ENCODE assay signal across 9 mouse cellular contexts in genomic region chr1:194885687-194886077, GRCm38 (mm10). TPM values are rescaled to one million over a fixed set of nuclear protein-coding genes. Genes with fewer than 3 reads are reported as not detected.
DNase-seq lines count a peak whose midpoint lies in the region; ATAC-seq lines count a peak whose summit lies in the region.
"Had no signal": no experiment of that assay in that cellular context is flagged by ENCODE, and none has a peak within 500 bp of the region (broad histone marks: within the 10 kb centered on the region; RNA-seq: fewer than 3 reads in every experiment).

No protein-coding gene starts in this region.

- DNase-seq in kidney, postnatal 10 days = peak; percentile 45
- peak; percentile 73 to 77 for DNase-seq in cerebellum, postnatal 36 days
- peak; percentile 63 to 69 for DNase-seq in lung, adult 18-20 months
- no peak for DNase-seq in spleen, postnatal 14 days (ENCODE audit: low spot score in 2 of 2)
- no peak for DNase-seq in midbrain, embryonic 14.5 days

- ATAC-seq in kidney, embryonic 15.5 days (replicated peaks; ENCODE audit: low FRiP score) = no peak
- ATAC-seq in heart, embryonic 14.5 days (ENCODE audit: insufficient number of reproducible peaks, insufficient read depth, low FRiP score, low read depth) = peak; percentile 86
- no peak for ATAC-seq in stomach, embryonic 16.5 days (ENCODE audit: insufficient read depth, low FRiP score)
- no peak for ATAC-seq in midbrain, embryonic 14.5 days (ENCODE audit: low FRiP score, low TSS enrichment)

- no peaks in the 10 kb centered on the region for H3K9me3 ChIP-seq in kidney, embryonic 15.5 days (replicated peaks)
- no peaks in the 10 kb centered on the region for H3K9me3 ChIP-seq in heart, embryonic 14.5 days (ENCODE audit: control insufficient read depth, low read length)
- H3K9me3 ChIP-seq in stomach, embryonic 16.5 days (replicated peaks; ENCODE audit: control insufficient read depth, low read length) = no peaks in the 10 kb centered on the region
- no peaks in the 10 kb centered on the region for H3K9me3 ChIP-seq in midbrain, embryonic 14.5 days (ENCODE audit: control insufficient read depth, low read length)

- H3K27ac ChIP-seq in kidney, embryonic 15.5 days = no peak overlapping the region
- peak overlapping the region; percentile 43 to 45; a peak in 2 of 4 replicates for H3K27ac ChIP-seq in heart, embryonic 14.5 days (replicated peaks in 1 of 2; ENCODE audit: control insufficient read depth in 1 of 2, insufficient read depth in 1 of 2, low read depth in 2 of 2, low read length in 2 of 2)
- H3K27ac ChIP-seq in stomach, embryonic 16.5 days (ENCODE audit: low read length) = peak overlapping the region; percentile 48; the same call in 1 of the 2 replicates
- H3K27ac ChIP-seq in midbrain, embryonic 14.5 days (replicated peaks; ENCODE audit: low read depth, low read length) = no peak overlapping the region

- H3K4me1 ChIP-seq in kidney, embryonic 15.5 days = no peaks in the 10 kb centered on the region
- H3K4me1 ChIP-seq in heart, embryonic 14.5 days (ENCODE audit: control insufficient read depth in 2 of 2, insufficient read depth in 2 of 2, low read length in 2 of 2) = peaks cover 7 to 12% of the 10 kb centered on the region in 2 experiments; a peak in 3 of 4 replicates
- H3K4me1 ChIP-seq in stomach, embryonic 16.5 days (ENCODE audit: control insufficient read depth, insufficient read depth, low read length) = no peaks in the 10 kb centered on the region; the same call in none of the 2 replicates
- H3K4me1 ChIP-seq in midbrain, embryonic 14.5 days (ENCODE audit: control insufficient read depth, insufficient read depth, low read length) = no peaks in the 10 kb centered on the region

- WGBS in kidney, embryonic 15.5 days = 93% methylated on average over 5 of the region's 5 CpGs
- 50% methylated on average over 5 of the region's 5 CpGs for WGBS in heart, embryonic 14.5 days
- 78% methylated on average over 5 of the region's 5 CpGs for WGBS in stomach, embryonic 16.5 days
- 82% methylated on average over 5 of the region's 5 CpGs for WGBS in midbrain, embryonic 14.5 days

- no peaks in the 10 kb centered on the region for H3K36me3 ChIP-seq in kidney, embryonic 15.5 days
- H3K36me3 ChIP-seq in heart, embryonic 14.5 days (ENCODE audit: control insufficient read depth, insufficient read depth, low read length) = no peaks in the 10 kb centered on the region
- H3K36me3 ChIP-seq in stomach, embryonic 16.5 days (ENCODE audit: control insufficient read depth, insufficient read depth, low read length) = no peaks in the 10 kb centered on the region
- no peaks in the 10 kb centered on the region for H3K36me3 ChIP-seq in midbrain, embryonic 14.5 days (ENCODE audit: control insufficient read depth, insufficient read depth, low read length)

- H3K4me2 ChIP-seq in kidney, embryonic 15.5 days = no peak overlapping the region
- no peak overlapping the region for H3K4me2 ChIP-seq in heart, embryonic 14.5 days (ENCODE audit: low read length)
- H3K4me2 ChIP-seq in stomach, embryonic 16.5 days (ENCODE audit: low read depth, low read length) = no peak overlapping the region
- no peak overlapping the region for H3K4me2 ChIP-seq in midbrain, embryonic 14.5 days (ENCODE audit: low read length)

- no peak overlapping the region for H3K4me3 ChIP-seq in kidney, embryonic 15.5 days (replicated peaks)
- H3K4me3 ChIP-seq in heart, embryonic 14.5 days (ENCODE audit: control insufficient read depth in 1 of 2, insufficient read depth in 1 of 2, low read depth in 1 of 2, low read length in 2 of 2) = no peak overlapping the region
- H3K4me3 ChIP-seq in stomach, embryonic 16.5 days (replicated peaks; ENCODE audit: low read length) = no peak overlapping the region
- no peak overlapping the region for H3K4me3 ChIP-seq in midbrain, embryonic 14.5 days (replicated peaks; ENCODE audit: low read depth, low read length)

- H3K27me3 ChIP-seq in kidney, embryonic 15.5 days = no peaks in the 10 kb centered on the region
- no peaks in the 10 kb centered on the region for H3K27me3 ChIP-seq in heart, embryonic 14.5 days (ENCODE audit: control insufficient read depth, insufficient read depth, low read length)
- H3K27me3 ChIP-seq in stomach, embryonic 16.5 days (ENCODE audit: control insufficient read depth, insufficient read depth, low read length) = no peaks in the 10 kb centered on the region
- H3K27me3 ChIP-seq in midbrain, embryonic 14.5 days (ENCODE audit: control insufficient read depth, insufficient read depth, low read length) = no peaks in the 10 kb centered on the region
- H3K27me3 ChIP-seq: CH12.LX had no signal

- H3K9ac ChIP-seq in kidney, embryonic 15.5 days = no peak overlapping the region
- no peak overlapping the region for H3K9ac ChIP-seq in heart, embryonic 14.5 days (ENCODE audit: low read length)
- no peak overlapping the region for H3K9ac ChIP-seq in stomach, embryonic 16.5 days (ENCODE audit: low read length)
- H3K9ac ChIP-seq in midbrain, embryonic 14.5 days (replicated peaks; ENCODE audit: low read length) = no peak overlapping the region

RNA-seq across cellular contexts. Expression of gene Cd34, which starts 52.9 kb away (rescaled TPM):
- polyA plus RNA-seq in kidney, embryonic 15.5 days (2015; fragmentation: Nextera tagmentation; extraction: Ambion mirVana) = 95.6 TPM in 2 replicates
- 103 and 106 TPM in 2 replicates for polyA plus RNA-seq in heart, embryonic 14.5 days (2014; fragmentation: Nextera tagmentation; extraction: Ambion mirVana)
- polyA plus RNA-seq in stomach, embryonic 16.5 days (2015; fragmentation: Nextera tagmentation; extraction: Ambion mirVana) = 105 and 111 TPM in 2 replicates
- 15.8 and 34.8 TPM in 2 replicates for polyA plus RNA-seq in midbrain, embryonic 14.5 days (2014; fragmentation: Nextera tagmentation; extraction: Ambion mirVana)

Comparison
In these comparisons a context has a peak if more than half of its experiments do, and no peak if none do; other contexts are left out.
1. DNase-seq: peak in kidney, postnatal 10 days (single experiment), cerebellum, postnatal 36 days (2 of 2) and lung, adult 18-20 months (2 of 2); none in spleen, postnatal 14 days (0 of 2) and midbrain, embryonic 14.5 days (single experiment).
2. H3K27ac ChIP-seq: peak in heart, embryonic 14.5 days (2 of 2) and stomach, embryonic 16.5 days (single experiment); none in kidney, embryonic 15.5 days (single experiment) and midbrain, embryonic 14.5 days (single experiment).